Mouse (Mus musculus): ENCODE results near the gene Shisa6.
"Not testable (repeated sequence)": the region's sequence is repeated elsewhere in the genome, so short reads cannot be mapped to it uniquely, and the experiment has no call there.

Shisa6 gene

DNA sequence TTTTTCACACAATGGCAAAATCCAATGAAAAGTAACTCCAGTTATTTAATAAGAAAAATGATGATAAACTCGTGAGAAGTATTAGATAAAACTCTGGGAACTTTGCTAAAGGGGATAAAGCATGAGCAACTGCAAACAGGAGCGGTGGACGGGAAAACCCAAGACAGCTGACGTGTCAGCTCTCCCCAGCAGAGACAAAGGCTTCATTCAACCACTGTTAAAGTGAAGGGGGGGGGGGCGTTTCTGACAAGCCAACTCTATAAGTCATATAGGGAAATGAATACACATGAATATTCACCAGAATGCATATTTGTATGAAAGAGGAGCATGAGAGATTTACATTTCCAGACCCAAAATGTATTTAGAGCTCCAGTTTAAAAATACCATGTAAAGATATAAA is 83.1 kb downstream of the Shisa6 start:
- no peak for DNase-seq

- DNase-seq: peak; percentile 33
Measured at GRCm38 (mm10) chr11:66426129-66426528, 99.6 kb downstream of the Shisa6 start.

DNA sequence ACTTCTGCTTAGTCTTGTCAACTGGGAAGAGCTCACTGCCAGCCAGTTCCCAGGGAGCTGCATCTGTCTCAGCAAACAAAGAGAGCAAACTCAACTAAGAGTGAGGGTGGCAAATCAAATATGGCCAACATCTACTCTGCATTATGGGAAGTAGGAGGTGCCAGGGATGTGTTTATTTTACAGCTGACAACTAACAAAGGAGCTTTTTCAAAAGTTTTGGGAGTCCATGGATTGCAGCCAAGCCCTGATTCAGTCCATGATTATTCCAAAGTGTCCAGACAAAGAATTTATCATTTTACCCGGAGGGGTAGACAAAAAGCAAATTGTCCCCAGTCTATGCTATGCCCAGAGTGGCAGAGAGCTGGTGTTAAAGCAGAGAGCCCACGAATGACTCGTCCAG is 107.5 kb downstream of the Shisa6 start:
- peak; percentile 32 for DNase-seq

- DNase-seq: not testable (repeated sequence)
Measured at GRCm38 (mm10) chr11:66408721-66409120, 117.0 kb downstream of the Shisa6 start.

- DNase-seq: no peak
Measured at GRCm38 (mm10) chr11:66400036-66400435, 125.7 kb downstream of the Shisa6 start.

DNA sequence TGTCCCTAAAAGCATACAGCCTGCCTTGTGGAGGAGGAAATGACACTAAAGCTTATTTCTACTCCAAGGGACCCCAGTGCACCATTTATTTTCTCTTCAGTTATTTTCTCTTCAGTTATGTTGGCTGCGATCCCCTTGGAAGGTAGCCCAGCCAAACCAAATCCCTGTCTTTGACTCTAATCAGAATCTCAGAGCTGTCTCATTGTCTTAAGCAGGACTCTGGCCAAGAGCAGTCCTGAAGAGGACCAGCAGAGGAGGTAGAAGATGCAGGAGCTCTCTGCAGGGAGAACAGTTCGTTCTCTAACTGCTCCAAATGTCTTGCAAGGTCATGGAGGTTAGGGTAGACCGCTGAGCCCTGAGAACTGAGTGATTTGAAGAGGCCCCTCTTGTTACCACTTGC is 138.2 kb downstream of the Shisa6 start:
- DNase-seq: no peak

DNA sequence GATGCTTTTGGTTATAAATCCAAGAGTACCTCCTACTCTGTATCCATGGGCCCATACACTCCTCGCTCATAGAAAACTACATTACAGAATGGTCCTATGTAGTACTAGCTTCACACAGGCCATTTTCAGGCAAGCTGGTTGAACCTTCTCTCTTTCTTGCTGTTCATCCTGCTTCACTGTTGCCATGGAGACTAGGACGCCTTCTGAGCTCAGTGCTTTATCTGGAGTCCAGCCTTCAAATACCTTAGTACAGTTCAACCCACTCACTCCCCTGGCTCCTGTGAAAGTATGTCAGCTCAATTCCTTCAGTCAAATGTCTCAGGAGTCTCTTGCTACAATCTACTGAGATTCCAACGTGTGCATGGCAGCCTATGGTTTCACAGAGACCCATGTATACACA is 154.0 kb downstream of the Shisa6 start:
- peak; percentile 26 for DNase-seq

- no peak for DNase-seq
Measured at GRCm38 (mm10) chr11:66369764-66370163, 156.0 kb downstream of the Shisa6 start.

GRCm38 (mm10) chr11:66366809-66367685 is 158.7 kb downstream of the Shisa6 start:
- DNase-seq: no peak

GRCm38 (mm10) chr11:66359811-66360210 is 166.0 kb downstream of the Shisa6 start:
- no peak for DNase-seq

GRCm38 (mm10) chr11:66344822-66345221 is 180.9 kb downstream of the Shisa6 start:
- DNase-seq: no peak

- peak; percentile 49 for DNase-seq
Measured at GRCm38 (mm10) chr11:66336313-66336712, 189.5 kb downstream of the Shisa6 start.

DNA sequence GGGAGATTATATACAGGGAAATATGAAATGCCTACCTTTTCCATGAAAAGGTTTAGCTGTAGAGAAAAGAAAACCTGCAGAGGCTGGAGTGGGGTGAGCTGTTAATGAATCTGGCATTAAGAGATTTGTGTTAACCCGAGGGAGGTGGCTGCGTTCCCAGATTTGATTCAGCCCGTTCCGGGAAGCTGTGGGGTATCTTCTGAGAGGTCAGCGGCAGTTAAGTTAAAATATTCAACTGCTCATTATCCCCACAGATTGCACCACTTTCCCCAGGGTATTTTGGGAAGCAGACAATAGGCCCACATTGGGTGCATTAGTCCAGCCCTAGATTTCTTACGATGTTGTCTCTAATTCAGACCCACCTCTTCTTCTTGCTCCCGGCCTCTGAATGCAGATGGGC is 213.0 kb downstream of the Shisa6 start:
- DNase-seq: peak; percentile 40

- DNase-seq: peak; percentile 9
Measured at GRCm38 (mm10) chr11:66304396-66304795, 221.4 kb downstream of the Shisa6 start.

DNA sequence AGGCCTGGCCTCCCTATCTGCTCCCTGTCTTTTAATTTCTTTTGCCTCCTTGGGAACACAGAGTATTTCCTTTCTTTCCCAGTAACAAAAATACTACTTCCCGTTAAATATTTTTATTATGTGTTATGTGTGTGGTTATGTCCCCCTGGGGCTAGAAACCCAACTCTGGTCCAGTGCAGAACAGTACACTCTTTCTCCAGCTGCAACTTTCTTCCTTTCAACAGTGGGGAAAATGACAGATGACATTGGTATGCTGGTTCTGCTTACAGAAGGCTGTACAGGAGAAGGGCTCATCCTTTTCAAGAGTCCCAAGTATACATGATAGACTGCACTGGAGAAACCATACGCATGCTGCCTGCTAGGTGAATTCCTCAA is 251.1 kb downstream of the Shisa6 start:
- no peak for DNase-seq

DNA sequence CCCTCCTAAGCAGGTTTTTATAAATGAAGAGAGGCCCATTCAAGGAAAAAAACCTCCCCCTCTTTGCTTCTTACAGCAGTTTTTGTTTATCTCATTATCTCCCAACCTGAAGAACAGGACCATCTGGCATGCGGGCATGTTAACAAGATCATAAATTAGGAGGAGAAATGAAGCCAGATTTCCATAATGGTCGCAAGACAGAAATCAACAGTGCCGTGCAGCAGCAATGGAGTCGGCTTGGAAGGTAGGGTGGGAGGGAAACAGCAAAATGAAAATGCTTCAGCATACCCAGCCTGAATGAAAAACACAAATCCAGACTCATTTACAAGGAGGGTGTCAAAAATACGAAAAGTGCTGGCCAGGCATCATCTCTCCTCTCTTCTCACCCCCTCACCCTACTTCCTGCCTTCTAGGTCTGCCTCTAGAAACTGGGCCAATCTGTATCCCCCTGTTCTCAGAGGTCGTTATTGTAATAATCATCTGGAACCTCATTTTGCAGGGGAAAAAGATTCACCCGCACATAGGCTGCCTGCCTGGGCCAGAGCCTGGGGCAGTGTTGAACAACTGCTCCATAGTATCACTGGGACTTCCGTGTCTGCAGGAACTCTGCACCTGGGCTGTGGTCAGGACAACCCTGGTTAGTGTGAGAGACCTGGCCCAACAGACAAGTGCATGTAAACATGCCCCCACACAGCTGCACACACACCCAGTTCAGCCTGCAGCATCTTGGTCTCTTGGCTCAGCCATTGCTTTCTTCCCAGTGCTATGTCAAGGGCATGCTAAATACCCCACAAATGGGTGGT is 251.7 kb downstream of the Shisa6 start:
- DNase-seq: peak; percentile 44

GRCm38 (mm10) chr11:66267029-66267428 is 258.7 kb downstream of the Shisa6 start:
- no peak for DNase-seq

DNA sequence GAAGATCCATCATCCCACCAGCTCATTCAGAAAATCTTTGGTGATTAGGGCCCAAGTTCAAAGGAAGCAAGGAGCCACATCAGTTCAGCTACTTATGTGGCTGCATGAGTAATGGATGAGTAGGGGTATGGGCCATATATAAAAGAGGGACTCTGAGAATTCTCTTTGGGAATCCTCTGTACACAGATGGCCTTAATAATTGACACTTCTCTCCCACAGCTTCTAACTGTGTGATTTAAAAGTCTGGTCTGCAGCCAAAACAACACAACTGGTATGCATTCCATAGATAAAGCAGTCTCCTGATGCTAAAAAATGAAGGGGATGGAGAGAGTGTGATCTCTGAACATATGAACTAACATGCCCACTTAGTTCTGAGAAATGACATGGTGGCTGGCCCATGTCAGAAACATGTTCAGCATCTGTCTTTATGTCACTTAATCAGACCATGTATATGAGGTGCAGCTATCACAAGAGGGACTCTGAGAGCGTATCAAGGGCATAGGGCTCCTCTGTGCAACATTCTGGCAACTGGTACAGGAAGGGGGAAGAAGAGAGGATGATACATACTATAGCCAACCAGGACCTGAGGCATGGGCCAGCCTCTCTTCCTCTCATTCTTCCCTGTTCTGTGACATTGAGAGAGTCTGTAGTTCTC is 260.3 kb downstream of the Shisa6 start:
- DNase-seq: no peak

DNA sequence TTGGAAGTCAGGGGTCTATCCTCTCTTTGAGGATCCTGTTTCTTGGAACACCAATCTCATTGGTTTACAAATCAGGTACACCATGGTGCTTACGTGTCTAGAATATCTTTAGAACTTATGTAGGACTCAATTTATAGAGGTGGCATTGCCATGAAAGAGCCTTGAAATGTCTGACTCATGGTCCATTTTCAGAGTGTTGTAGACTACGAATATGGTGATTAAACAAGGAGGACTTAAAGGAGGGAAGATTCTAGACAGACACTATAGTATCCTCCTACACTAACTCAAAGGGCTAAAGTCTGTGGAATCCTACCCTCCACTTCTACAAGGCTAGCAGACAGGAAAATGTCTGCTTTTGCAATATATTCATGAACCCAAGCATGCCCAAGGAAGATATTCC is 265.6 kb downstream of the Shisa6 start:
- DNase-seq: no peak

- DNase-seq: no peak
Measured at GRCm38 (mm10) chr11:66258851-66259250, 266.9 kb downstream of the Shisa6 start.

DNA sequence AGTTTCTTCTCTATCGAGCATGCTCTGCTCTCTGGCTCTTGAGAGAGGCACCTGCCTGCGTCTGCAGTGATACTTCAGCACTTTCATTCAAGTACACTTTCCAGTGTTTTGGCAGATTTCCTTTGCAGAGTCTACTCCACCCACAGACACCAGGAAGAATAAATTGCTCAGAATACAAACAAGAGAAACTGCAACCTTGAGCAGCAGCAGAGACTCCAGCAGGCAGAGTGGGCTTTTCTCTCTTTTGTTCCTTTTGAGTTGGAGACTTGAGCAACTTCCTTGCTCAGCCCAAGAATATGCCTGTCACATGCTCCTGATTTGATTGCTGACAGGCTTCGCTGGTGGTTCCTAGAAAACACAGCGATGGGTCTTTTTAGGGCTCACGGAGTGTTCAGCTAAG is 278.6 kb downstream of the Shisa6 start:
- peak; percentile 30 for DNase-seq

DNA sequence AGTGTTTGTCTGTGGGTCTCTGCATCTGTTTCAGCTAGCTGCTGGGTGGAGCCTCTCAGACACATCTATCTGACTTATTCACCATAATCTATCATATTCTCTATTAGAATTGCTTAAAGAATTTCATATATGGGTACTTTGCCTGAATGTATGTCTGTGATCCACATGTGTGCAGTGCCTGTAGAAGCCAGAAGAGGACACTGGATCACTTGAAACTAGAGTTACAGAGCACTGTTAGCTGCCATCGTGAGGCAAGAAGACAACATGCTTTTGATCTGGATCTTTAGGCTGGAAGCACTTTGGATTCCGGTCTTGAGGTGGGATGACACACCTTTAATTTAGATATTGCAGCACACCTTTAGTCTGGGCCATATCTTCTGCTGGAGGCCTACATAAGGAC is 289.2 kb downstream of the Shisa6 start:
- DNase-seq: no peak

DNA sequence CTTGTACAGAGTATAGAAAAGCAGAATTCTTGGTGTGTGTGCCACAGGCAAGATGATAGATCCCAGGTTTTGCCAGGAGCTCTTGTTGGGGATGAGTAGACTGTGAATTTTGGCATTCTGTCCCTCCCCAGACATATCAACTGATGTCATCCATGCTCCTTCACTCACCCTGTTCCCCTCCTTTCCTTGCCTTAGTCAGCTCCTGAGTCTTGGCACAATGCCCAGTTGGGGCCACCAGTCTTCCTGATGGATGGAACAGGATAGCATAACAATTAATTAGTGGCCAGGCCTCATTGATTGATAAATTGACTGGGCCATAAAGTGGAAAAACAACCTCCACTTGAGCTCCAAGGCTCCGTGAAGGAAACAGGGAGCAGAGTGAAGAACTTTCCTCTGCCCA is 292.9 kb downstream of the Shisa6 start:
- DNase-seq: no peak

GRCm38 (mm10) chr11:66222133-66222532 is 303.6 kb downstream of the Shisa6 start:
- DNase-seq: peak; percentile 90
